Mouse (Mus musculus) embryo, embryonic 10.5 days (tissue): ENCODE data around the gene Ccdc158.

Experiments used
- DNase-seq: peaks from one replicate; pipeline ENCODE4 v3.0.0-alpha.2; 2015; ENCODE audit warnings: low spot score

Gene Ccdc158

GRCm38 (mm10) chr5:92674859-92675573 lies at the start of gene Ccdc158:
Ccdc158 (minus strand) TSS chr5:92675271.
- peak; percentile 99 for DNase-seq

DNA sequence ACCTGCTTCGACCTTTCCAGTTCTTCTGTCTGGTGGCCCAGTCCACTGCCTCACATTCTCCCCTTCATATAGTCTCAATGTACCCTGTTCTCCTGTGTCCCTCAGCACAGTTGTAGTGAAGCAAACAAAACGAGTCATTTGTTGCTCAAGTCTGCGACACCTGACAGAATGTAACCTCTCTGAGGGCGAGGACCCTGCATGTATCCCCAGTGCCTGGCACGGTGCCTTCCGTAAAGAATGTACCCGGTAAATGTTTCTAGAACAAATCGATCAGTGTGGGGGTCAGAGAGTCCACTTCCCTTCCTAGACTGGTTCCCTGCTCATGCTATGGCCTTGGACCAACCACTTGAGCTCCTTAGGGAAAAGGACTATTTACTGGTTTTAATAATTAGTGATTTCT lies 46.5 kb upstream of the Ccdc158 start:
- no peak for DNase-seq

DNA sequence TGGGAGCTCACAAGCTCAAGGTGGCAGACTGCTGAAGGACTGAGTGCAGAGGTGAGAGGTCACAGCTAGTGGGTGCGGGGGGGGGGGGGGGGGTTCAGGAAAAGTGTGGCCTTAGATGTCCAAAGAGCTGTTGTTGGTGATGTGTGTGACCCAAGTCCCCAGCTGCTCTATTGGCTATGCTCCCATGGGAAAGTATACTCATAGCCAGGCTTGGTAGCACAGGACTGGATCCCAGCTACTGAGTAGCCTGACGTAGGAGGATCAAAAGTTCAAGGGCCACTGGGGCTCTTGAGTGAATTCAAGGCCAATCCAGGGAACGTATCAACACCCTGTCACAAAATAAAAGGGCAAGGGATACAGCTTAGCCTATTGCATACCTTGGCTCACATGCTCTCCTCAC lies 43.8 kb upstream of the Ccdc158 start:
- no peak for DNase-seq

- no peak for DNase-seq
These were observed 42.7 kb upstream of the Ccdc158 start for GRCm38 (mm10) chr5:92717666-92718360.

DNA sequence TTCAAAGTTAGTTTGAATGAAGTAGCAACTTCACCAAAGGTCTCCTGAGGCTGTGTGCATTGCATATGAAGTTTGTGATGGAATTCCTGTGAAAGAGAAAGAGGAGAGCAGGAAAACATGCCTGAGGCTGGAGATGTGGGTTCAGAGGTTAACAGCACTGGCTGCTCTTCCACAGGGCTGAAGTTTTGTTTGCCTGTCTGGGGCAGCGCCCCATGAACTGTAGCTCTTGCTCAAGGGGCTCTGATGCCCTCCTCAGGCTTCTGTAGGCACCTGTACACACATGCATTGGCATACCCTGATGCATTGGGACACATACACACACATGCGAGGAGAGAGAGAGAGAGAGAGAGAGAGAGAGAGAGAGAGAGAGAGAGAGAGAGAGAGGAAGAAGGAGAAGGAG lies 40.8 kb upstream of the Ccdc158 start:
- DNase-seq, result no peak

DNA sequence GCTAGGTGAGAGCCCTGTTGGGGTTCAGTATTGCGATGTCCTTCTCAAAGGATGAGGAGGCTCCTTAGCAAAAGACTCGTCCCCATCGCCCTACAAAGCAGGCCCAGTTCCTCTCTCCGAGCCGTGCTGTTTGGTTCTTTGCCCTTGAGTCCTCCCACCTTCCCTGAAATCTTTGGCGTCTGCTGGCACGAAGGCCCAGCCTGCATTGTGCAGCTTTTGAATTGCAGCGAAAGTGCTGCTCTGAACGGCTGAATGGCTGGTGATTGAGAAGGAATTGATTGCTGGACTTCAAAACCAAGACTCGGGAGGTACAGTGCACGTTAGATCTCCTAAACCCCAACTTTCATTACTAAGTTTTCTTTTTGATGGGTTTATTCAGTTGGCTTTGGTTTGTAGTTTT lies 40.2 kb upstream of the Ccdc158 start:
- no peak for DNase-seq

DNA sequence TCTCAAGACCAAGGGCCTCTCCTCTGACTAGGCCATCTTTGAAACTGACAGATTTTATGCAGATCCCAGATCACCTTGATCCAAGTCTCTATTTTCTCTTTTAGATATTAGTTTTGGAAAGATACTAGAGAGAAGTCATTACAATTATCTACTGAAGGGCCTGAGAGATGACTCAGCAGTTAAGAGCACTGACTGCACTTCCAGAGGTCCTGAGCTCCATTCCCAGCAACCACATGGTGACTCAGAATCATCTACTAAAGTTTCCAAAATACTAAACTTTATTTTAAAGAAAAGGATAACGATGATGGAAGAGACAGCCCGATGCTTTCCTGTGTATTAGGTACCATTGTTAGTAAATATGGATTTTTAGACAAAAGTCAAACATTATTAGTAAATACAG lies 39.8 kb upstream of the Ccdc158 start:
- DNase-seq, result no peak

- DNase-seq, result no peak
These were observed 37.7 kb upstream of the Ccdc158 start for GRCm38 (mm10) chr5:92712621-92713395.

DNA sequence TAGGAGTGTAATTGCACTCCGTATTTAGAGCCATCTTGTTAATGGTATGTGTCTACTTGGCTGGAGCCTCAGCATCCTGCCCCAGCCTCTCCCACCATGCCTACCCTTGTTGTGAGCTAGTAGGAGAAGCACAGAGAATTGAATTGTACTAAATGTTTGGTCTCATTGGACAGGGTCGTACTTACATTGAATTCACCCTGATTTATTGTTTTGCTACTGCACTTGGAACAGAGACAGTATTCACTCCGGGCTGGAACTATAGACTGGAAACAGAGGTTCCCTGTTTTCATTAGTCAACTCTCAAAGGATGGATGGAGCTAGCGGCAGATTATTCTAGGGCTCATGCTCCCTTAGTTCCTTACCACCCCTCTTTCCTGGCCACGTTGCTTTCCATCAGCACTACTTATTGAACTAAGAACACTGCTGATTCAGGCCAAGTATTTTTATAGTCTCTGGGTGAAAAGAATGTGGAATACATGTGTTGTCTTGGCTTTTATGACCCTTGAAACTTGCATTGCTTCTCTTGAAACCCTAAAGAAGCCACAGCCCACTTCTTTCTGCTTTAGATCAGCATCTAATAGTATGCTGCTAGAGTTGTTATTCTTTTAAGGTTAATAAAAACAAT lies 36.7 kb upstream of the Ccdc158 start:
- no peak for DNase-seq

DNA sequence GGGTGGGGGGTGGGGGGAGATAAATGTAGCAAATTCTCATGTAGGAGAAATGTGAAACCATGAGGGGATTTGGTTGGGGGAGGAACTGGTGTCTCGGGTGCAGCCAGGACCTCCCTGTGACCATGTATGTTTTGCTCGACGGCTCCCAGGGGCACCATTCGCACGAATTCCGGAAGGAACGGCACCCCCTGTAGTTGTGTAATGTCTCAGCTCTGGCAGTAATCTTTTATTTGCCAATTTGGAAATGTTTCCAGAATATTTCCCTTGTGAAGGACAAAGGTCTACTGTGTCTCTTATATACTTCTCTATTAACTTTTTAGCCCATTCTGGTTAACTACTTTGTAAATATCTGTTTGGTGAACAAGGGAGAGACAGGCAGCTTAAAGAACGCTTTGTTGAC lies 35.7 kb upstream of the Ccdc158 start:
- no peak for DNase-seq

DNA sequence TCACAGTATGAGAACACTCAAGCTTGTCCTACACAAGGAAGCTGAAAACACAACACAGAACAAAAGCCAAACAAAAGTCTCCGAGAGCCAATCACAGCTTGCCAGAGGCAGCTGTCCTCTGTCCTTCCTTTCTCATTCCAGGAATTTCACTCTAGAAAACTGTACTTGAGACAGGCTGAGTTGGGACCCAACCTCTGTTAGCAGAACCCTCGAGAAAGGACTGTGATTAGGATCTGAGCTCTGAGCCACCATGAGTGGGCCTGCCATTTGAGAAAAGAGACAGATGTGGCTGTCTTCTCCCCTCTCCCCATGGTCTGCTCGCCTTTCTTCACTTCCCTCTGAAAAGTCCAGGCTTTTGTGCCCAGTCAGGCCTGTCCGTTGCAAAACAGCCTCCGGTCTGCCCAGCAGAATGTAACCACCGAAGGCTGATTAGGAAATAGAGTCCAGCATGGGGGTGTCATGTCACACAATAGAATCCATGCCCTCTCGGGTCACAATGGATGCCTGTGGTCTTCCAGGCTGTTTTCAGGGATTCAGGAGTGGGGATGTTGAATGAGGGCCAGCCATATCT lies 32.9 kb upstream of the Ccdc158 start:
- peak; percentile 43 for DNase-seq

GRCm38 (mm10) chr5:92703671-92704070 lies 28.6 kb upstream of the Ccdc158 start:
- no peak for DNase-seq

DNA sequence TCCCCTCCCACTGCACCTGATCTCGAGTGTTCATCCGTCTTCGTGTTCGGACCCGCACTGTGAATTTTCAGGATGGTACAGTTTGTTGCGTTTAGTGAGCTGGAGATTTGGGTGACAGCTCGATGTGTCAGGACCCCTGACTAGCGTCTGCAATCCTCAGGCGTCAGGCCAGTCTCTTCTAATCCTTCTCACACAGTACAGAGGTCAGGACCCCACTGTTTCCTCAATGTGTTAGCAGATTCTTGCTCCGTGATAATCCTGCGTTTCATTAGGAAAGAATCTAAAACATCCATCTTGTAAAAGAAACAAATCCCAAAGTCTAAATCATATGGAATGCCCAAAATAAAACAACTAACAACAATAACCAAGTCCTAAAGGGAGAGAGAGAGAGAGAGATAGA lies 26.7 kb upstream of the Ccdc158 start:
- DNase-seq, result no peak

GRCm38 (mm10) chr5:92698837-92699529 lies 23.9 kb upstream of the Ccdc158 start:
- DNase-seq, result peak; percentile 58

DNA sequence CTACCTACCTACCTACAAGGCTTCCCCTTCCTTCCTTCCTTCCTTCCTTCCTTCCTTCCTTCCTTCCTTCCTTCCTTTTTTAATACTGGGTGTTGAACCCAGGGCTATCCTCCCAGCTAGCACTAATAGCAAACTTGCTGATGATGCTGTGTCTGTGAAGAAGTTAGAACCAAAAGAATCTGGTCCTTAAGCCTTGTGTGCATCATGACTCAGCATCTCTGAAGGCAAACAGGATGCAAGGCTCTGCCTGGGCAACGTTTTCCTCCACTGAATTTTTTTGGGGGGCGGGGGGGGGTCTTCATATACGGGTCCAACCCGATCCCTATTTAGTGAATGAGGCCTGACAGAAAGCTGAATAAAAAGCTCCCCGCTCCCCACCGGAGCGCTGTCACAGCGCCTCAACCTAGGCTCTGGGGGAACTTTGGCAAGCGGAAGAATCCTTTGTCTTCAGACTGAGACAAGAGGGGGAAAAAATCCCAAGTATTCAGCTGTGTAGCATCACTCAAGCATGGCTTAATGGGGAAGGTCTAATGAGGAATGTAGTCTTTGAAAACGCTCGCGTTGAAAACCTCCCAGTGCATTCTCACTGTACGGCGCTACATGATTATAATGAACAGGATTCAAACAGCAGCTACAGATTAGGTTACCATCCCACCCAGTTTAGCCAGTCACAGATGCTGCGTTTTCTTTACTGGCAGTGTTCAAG lies 23.2 kb upstream of the Ccdc158 start:
- peak; percentile 77 for DNase-seq

DNA sequence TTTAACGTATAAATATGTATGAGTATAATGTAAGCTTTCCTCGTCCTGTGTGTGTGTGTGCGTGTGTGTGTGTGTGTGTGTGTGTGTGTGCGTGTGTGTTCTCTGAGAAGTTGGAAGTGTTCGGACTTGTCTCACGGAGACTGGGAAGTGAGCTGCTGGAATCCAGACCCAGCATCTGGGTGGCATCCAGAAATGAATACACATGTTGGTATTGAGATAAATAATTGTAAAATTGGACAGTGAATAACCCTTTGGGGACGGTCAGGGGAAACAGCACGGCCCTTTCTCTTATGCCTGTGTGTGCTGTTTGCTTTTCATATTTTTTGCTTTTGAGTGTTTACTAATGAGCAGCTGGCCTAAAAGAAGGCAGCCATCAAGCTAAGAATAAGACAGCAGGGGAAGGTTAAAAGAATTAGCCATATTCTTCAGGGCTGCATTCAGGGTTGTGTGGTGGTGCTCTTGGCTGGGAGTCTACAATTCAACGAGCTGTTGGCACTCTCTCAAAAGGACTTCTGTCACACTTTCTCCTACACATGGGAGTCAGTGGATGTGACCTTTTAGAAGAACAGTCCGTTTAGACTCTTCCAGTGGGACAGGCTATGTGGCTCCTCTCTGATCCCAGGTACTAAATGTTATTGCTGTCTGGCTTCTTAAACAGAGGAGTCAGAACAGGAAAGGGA lies 19.4 kb upstream of the Ccdc158 start:
- DNase-seq, result no peak

- no peak for DNase-seq
These were observed 18.7 kb upstream of the Ccdc158 start for GRCm38 (mm10) chr5:92693744-92694143.

DNA sequence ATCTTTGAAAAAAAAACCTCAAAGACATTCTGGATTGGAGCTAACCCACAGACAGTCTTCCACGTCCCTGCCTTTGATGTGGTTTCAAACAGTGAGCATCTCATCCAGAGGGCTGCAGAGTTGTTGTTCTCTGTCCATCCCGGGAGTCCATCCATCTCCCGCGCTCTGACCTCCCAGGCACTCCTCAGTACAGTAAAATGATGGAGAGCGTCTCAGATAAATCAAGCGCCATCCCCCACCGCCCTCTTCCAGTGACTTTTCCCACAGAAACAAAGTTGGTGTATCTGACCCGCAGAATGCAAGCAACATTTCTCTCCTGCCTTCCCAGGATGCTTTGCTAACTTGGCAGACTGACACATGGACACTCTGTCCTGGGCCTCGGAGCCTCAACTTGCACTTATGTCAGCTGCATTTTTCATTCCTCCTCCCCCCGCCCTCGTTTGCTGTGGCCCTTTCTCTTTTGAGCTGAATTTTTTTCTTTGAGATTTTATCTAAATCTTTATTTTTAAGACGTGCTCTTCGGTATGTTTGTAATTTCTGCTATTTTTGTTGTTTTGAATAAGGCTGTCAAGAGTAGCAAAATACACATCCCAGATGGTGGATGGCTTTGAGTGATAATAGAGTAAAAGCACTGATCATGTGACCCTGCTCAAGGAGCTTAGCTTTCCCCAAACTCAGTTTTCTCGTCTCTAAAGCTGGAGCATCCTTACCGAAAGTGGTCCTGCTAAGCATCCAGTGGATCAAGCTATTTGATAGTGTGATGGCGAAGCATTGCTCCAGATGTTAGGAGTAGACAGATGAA lies 17.3 kb upstream of the Ccdc158 start:
- peak; percentile 32 for DNase-seq

DNA sequence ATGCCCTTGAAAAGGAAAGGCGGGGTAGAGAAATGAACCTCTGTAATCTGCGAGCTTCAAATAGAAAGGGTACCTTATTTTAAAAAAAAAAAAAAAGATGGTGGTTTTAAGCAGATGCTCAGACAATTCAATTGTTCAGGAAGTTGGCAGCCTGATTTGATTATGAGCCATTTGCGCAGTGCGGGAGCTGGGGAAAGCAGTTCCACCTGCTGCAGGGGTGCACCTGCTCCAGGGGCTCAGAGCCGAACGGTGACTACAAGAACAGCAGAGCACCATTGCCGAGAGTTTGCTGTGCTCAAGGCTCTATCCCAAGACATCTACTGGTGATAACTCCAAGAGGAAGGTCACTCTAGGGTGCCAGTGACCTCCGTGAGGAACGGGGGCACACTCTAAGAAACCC lies 13.5 kb upstream of the Ccdc158 start:
- no peak for DNase-seq

DNA sequence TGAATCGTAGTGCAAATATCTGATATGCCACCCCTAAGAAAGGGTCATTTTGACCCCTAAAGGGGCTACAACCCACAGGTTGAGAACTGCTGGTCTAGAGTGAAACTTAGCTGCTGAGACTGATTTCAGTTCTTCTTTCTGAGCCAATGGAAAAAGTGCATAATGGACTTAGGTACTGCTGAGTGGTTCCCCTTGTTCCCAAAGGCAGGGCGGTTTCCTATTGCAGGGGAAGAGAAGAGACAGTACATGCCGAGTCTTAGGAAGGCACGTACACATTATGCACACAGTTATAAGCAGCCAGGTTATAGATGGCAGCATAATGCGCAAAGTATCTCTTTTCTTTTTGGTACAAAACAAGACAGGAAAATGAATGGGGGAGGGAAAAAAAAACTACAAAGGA lies 13.1 kb upstream of the Ccdc158 start:
- DNase-seq, result no peak
